Mouse (Mus musculus): ENCODE results near the gene Lalba. TPM values are rescaled to one million over a fixed set of nuclear protein-coding genes. Genes with fewer than 3 reads are reported as not detected.
"Not testable (repeated sequence)": the region's sequence is repeated elsewhere in the genome, so short reads cannot be mapped to it uniquely, and the experiment has no call there.

Lalba gene
- polyA plus RNA-seq, 3 experiments from 2014 or later, result not detected

- no peak for ATAC-seq
Observed at GRCm38 (mm10) chr15:98491332-98491731, 8.8 kb upstream of the Lalba start.

GRCm38 (mm10) chr15:98486433-98487021 lies 4.0 kb upstream of the Lalba start:
- ATAC-seq, result no peak

- no peak for ATAC-seq
Observed at GRCm38 (mm10) chr15:98483907-98484886, 1.7 kb upstream of the Lalba start.

GRCm38 (mm10) chr15:98479568-98480102 lies 2.9 kb downstream of the Lalba start:
- ATAC-seq, result no peak

GRCm38 (mm10) chr15:98476281-98476680 lies 6.2 kb downstream of the Lalba start:
- ATAC-seq, result no peak

DNA sequence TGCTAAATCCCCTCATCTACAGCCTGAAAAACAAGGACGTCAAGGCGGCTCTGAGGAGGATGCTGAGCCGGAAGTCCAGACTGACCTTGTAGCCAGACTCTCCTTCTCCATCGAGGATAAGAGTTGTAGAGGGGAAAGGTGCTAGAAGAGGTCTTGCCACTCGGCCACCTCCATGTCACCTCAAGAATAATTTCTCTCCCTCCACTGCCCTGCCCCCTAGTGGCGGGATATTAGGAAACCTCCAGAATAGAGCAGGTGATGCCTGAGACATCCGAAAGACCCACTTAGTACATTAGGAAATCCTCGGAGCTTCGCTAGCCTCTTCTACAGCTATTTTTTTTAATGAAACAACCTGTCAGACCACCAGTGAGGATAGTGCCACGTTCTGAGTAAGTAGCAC lies 7.1 kb downstream of the Lalba start:
- ATAC-seq, result no peak

DNA sequence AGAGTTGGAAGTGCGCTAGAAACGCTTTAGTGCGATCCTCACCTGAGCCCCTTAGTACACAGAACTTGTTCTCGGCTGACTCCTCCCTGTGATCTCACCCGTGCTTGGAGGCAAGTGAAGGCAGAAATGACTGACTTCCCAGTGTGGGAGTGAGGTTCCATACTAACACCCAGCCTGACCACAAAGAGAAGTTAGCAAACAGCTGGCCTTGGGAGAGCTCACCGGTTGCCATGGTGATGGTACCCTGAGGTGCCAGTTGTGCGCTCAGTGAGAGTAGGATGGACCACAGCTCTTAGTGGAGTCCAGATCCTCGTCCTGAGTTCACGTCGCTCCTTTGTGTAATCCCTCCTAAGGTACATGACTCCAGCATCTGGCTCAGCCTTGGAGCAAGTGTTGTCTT lies 7.6 kb downstream of the Lalba start:
- ATAC-seq, result no peak

DNA sequence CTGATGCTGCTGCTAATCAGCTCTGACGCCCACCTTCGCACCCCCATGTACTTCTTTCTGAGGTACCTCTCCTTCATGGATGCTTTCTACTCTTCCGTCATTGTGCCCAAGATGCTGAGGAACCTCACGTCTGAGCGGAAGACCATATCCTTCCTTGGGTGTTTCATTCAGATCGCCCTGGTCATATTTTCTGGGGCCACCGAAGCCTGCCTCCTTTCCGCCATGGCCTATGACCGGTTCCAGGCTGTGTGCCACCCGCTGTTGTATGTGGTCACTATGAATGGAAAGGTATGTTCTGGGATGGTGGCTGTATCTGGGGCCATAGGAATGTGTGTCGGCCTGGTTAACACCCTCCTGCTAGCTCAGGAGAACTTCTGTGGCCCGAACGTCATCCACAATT lies 11.0 kb downstream of the Lalba start:
- no peak for ATAC-seq

DNA sequence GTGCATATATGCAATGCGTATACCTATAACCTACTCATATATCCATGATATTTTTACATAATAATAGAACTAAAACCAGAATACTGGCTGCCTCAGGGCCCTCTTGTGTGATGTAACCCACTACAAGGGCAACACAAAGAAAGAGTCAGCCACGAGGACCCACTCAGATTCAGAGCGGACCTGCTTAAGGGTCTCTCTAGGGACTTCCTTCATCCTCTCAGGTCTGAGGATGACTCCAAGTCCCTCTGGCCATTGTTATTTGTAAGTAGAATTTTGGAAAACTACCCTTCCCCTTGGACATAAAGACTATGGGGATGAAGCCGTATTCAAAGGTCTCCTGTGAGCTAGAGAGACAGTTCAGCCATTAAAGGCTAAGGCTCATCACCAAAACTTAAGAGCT lies 12.9 kb downstream of the Lalba start, which contains the start of gene OR5BS1P:
OR5BS1P (plus strand) TSS at position 301 of the 400 bp plus-strand sequence.
- ATAC-seq, result no peak

DNA sequence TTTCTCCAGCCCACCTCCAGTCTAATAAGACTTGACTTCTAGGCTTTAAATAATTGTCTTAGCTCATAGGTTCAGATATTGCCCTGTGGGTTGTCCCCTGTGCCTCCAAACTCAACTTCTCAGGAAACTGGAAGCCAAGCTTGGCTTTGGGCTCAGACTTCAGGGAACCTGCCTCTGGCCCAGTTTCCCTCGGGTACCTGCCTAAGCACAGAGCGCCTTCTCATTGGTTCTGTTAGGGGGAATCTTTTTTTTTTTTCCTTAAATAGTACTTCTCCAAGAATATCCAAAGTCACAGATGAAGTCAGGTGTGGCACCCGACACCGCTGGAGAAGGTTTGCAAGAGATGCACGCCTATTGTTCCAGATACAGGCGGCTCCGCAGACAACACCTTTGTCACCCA lies 30.2 kb downstream of the Lalba start, which contains the start of gene Olfr281:
Olfr281 (plus strand) TSS at position 301 of the 400 bp plus-strand sequence.
- no peak for ATAC-seq

- ATAC-seq, result no peak
Observed at GRCm38 (mm10) chr15:98448521-98448920, 34.0 kb downstream of the Lalba start.

DNA sequence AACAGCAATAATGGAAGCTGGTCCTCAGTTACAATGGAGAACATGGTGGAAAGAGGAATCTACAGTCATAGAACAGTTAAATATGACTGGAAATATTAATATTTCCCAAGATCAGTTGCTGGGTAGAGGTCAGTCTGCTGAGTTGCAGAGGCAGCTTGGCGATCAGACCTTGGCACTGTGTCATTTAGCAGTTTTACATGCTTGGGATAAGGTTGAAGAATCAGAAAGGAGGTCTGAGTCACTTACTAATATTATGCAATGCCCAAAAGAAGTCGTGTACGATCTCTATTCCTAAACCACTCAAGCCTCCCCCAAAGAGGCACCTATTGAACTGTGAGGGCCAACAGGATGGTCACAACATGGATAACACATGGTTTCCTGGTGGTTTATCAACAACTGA lies 38.0 kb downstream of the Lalba start:
- no peak for ATAC-seq

DNA sequence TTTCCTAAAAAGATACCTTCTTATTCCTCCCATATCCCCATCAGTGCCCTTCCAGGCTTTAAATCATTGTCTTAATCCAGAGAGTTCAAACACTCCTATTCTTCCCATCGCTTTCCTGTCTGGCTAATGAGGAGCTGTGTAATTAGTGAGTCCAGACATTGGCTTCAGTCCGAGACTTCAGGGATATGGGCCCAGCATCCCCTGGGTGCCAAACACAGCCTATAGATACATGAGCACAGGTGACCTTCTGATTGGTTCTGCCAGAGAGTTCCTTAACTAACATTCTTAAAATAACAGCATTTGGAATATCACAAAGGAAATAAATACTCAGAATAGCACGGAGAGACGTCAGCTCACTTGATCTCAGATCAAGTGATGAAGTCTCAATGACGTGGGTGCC lies 51.6 kb downstream of the Lalba start, which contains the start of gene Olfr282:
Olfr282 (plus strand) TSS at position 301 of the 400 bp plus-strand sequence.
- not testable (repeated sequence) for ATAC-seq

Other genes with a start within 250 kb of the Lalba start
- not detected for gene Olfr286, start 248.3 kb downstream of the Lalba start, polyA plus RNA-seq (2017; shearing (Covaris generic))
- gene H1fnt, start 225.4 kb downstream of the Lalba start, polyA plus RNA-seq (2017; shearing (Covaris generic)), result not detected
- gene Zfp641, start 186.6 kb downstream of the Lalba start, polyA plus RNA-seq (2017; shearing (Covaris generic)), result not detected
- gene Olfr285, start 165.4 kb downstream of the Lalba start, polyA plus RNA-seq (2017; shearing (Covaris generic)), result not detected
- not detected for gene Olfr284, start 141.7 kb downstream of the Lalba start, polyA plus RNA-seq (2017; shearing (Covaris generic))
- not detected for gene Olfr283, start 101.8 kb downstream of the Lalba start, polyA plus RNA-seq (2017; shearing (Covaris generic))
- gene Olfr282, start 51.5 kb downstream of the Lalba start, polyA plus RNA-seq (2017; shearing (Covaris generic)), result not detected
- gene Olfr281, start 30.1 kb downstream of the Lalba start, polyA plus RNA-seq (2017; shearing (Covaris generic)), result not detected
- gene OR5BS1P, start 12.8 kb downstream of the Lalba start, polyA plus RNA-seq (2017; shearing (Covaris generic)), result not detected
- under 1 TPM in 2 of 3 experiments, not detected in 1; 0.06 to 0.07 TPM for gene Olfr279, start 9.7 kb upstream of the Lalba start, polyA plus RNA-seq (2017; shearing (Covaris generic))
- gene Kansl2, start 51.5 kb upstream of the Lalba start, polyA plus RNA-seq (2017; shearing (Covaris generic)), result 10 to 100 TPM; 29.4 to 33.1 (median 32.4) TPM
- gene Ccnt1, start 88.2 kb upstream of the Lalba start, polyA plus RNA-seq (2017; shearing (Covaris generic)), result 10 to 100 TPM; 69.3 to 99.2 (median 86.3) TPM
- not detected for gene 4930415O20Rik, start 88.3 kb upstream of the Lalba start, polyA plus RNA-seq (2017; shearing (Covaris generic))
- under 1 TPM in 2 of 3 experiments, not detected in 1; 0.28 to 0.44 TPM for gene Adcy6, start 127.4 kb upstream of the Lalba start, polyA plus RNA-seq (2017; shearing (Covaris generic))
- under 1 TPM in 2 of 3 experiments, not detected in 1; 0.30 to 0.38 TPM for gene Cacnb3, start 148.1 kb upstream of the Lalba start, polyA plus RNA-seq (2017; shearing (Covaris generic))
- gene Ddx23, start 180.2 kb upstream of the Lalba start, polyA plus RNA-seq (2017; shearing (Covaris generic)), result 10 to 100 TPM; 15.4 to 37.0 (median 37.0) TPM
- 1 to 10 TPM in 1 of 3 experiments, under 1 TPM in 2; 0.94 to 1.8 (median 0.99) TPM for gene Rnd1, start 194.7 kb upstream of the Lalba start, polyA plus RNA-seq (2017; shearing (Covaris generic))
- not detected for gene Ccdc65, start 225.5 kb upstream of the Lalba start, polyA plus RNA-seq (2017; shearing (Covaris generic))
- 1 to 10 TPM in 1 of 3 experiments, under 1 TPM in 1, not detected in 1; 0.62 to 1.7 TPM for gene Fkbp11, start 245.5 kb upstream of the Lalba start, polyA plus RNA-seq (2017; shearing (Covaris generic))

Data from inflammation-experienced regulatory T-cells, adult 6 months (primary cell).